Mouse (Mus musculus) MEL (cell line): ENCODE data around the gene Matn4. TPM values are rescaled to one million over a fixed set of nuclear protein-coding genes. Genes with fewer than 3 reads are reported as not detected.

Source experiments
- DNase-seq: peaks from one replicate; pipeline ENCODE4 v3.0.0; 2011; ENCODE audit warnings: low read depth, low spot score
- H3K27ac ChIP-seq: 2 replicates; pipeline ENCODE4 v1.5.1; 2012; ENCODE audit warnings: low read depth, mild to moderate bottlenecking, control low read depth, low read length, moderate library complexity; ENCODE audit not compliant: control insufficient read depth
- H3K27me3 ChIP-seq, 2 experiments: fragments of 150-350 bp in 1 of 2; sonication (generic) in 1 of 2; 2 replicates each; pipeline ENCODE4 v1.6.1; 2012; ENCODE audit warnings: low read length in 2 of 2, mild to moderate bottlenecking in 2 of 2, improper control_type of control experiment in 1 of 2, moderate library complexity in 1 of 2; ENCODE audit not compliant: insufficient read depth in 2 of 2, control insufficient read depth in 1 of 2
- H3K36me3 ChIP-seq, 2 experiments: 2 replicates each; pipeline ENCODE4 v1.6.1; 2012 to 2014; ENCODE audit warnings: low read length in 2 of 2, improper control_type of control experiment in 1 of 2, inconsistent platforms in 1 of 2, mild to moderate bottlenecking in 1 of 2; ENCODE audit not compliant: insufficient read depth in 2 of 2, control insufficient read depth in 1 of 2
- H3K4me1 ChIP-seq, 2 experiments: fragments of 150-350 bp in 1 of 2; sonication (generic) in 1 of 2; 2 replicates each; pipeline ENCODE4 v1.6.1; 2012; ENCODE audit warnings: low read length in 2 of 2, improper control_type of control experiment in 1 of 2, mild to moderate bottlenecking in 1 of 2; ENCODE audit not compliant: insufficient read depth in 2 of 2, control insufficient read depth in 1 of 2
- H3K4me3 ChIP-seq, 2 experiments: fragments of 150-350 bp in 1 of 2; sonication (generic) in 1 of 2; 2 replicates each; pipeline ENCODE4 v1.5.1; 2012; ENCODE audit warnings: low read depth in 2 of 2, low read length in 2 of 2, mild to moderate bottlenecking in 2 of 2, moderate library complexity in 2 of 2, control low read depth in 1 of 2, improper control_type of control experiment in 1 of 2; ENCODE audit not compliant: control insufficient read depth in 1 of 2, insufficient read depth in 1 of 2
- H3K79me2 ChIP-seq: 2 replicates; pipeline ENCODE4 v1.6.1; 2012; ENCODE audit warnings: mild to moderate bottlenecking, low read length, moderate library complexity; ENCODE audit not compliant: control insufficient read depth, poor library complexity, insufficient read depth
- H3K9ac ChIP-seq: 2 replicates; pipeline ENCODE4 v1.6.1; 2012; ENCODE audit warnings: low read depth, mild to moderate bottlenecking, control low read depth, low read length, moderate library complexity; ENCODE audit not compliant: control insufficient read depth, poor library complexity, severe bottlenecking
- H3K9me3 ChIP-seq: fragments of 150-350 bp; sonication (generic); replicated peaks from 2 replicates; pipeline ENCODE4 v1.6.1; 2012; ENCODE audit warnings: mild to moderate bottlenecking, low read length, improper control_type of control experiment, moderate library complexity; ENCODE audit not compliant: insufficient read depth
- BHLHE40 ChIP-seq: IDR thresholded peaks from 2 replicates; pipeline ENCODE4 v1.6.1; 2012; ENCODE audit warnings: low read depth, mild to moderate bottlenecking, inconsistent platforms, low read length, improper control_type of control experiment, borderline replicate concordance
- CHD1 ChIP-seq: IDR thresholded peaks from 2 replicates; pipeline ENCODE4 v1.6.1; 2012; ENCODE audit warnings: low read depth, mild to moderate bottlenecking, inconsistent platforms, low read length, improper control_type of control experiment
- CHD2 ChIP-seq: IDR thresholded peaks from 2 replicates; pipeline ENCODE4 v1.6.1; 2011; ENCODE audit warnings: low read length, improper control_type of control experiment
- E2F4 ChIP-seq: IDR thresholded peaks from 2 replicates; pipeline ENCODE4 v1.6.1; 2011; ENCODE audit warnings: low read depth, low read length, improper control_type of control experiment, borderline replicate concordance
- ETS1 ChIP-seq: IDR thresholded peaks from 2 replicates; pipeline ENCODE4 v1.6.1; 2012; ENCODE audit warnings: low read depth, mild to moderate bottlenecking, inconsistent platforms, low read length, improper control_type of control experiment, moderate library complexity
- GABPA ChIP-seq: IDR thresholded peaks from 2 replicates; pipeline ENCODE4 v1.6.1; 2012; ENCODE audit warnings: low read depth, mild to moderate bottlenecking, inconsistent platforms, low read length, improper control_type of control experiment, moderate library complexity
- GATA1 ChIP-seq: IDR thresholded peaks from 2 replicates; pipeline ENCODE4 v1.6.1; 2011; ENCODE audit warnings: low read depth, low read length, improper control_type of control experiment
- HCFC1 ChIP-seq: IDR thresholded peaks from 2 replicates; pipeline ENCODE4 v1.6.1; 2012; ENCODE audit warnings: low read depth, mild to moderate bottlenecking, inconsistent platforms, low read length, improper control_type of control experiment, moderate library complexity
- JUND ChIP-seq: IDR thresholded peaks from 2 replicates; pipeline ENCODE4 v1.6.1; 2011; ENCODE audit warnings: low read depth, mild to moderate bottlenecking, improper control_type of control experiment, low read length
- KAT2A ChIP-seq: conservative IDR thresholded peaks from 2 replicates; pipeline ENCODE4 v1.6.1; 2012; ENCODE audit warnings: low read depth, low read length, improper control_type of control experiment, inconsistent platforms
- MAX ChIP-seq: IDR thresholded peaks from 2 replicates; pipeline ENCODE4 v1.6.1; 2011; ENCODE audit warnings: low read length, improper control_type of control experiment
- MEF2A ChIP-seq: IDR thresholded peaks from 2 replicates; pipeline ENCODE4 v1.6.1; 2014; ENCODE audit warnings: low read depth, mild to moderate bottlenecking, inconsistent platforms, low read length, improper control_type of control experiment; ENCODE audit not compliant: poor library complexity, insufficient replicate concordance, severe bottlenecking; ENCODE audit errors: extremely low read depth
- MYB ChIP-seq: IDR thresholded peaks from 2 replicates; pipeline ENCODE4 v1.6.1; 2011; ENCODE audit warnings: mild to moderate bottlenecking, low read depth, low read length, improper control_type of control experiment
- NELFE ChIP-seq: IDR thresholded peaks from 2 replicates; pipeline ENCODE4 v1.6.1; 2011; ENCODE audit warnings: low read depth, low read length, improper control_type of control experiment
- NRF1 ChIP-seq: IDR thresholded peaks from 2 replicates; pipeline ENCODE4 v1.6.1; 2014; ENCODE audit warnings: low read depth, mild to moderate bottlenecking, inconsistent platforms, low read length, improper control_type of control experiment, moderate library complexity; ENCODE audit not compliant: poor library complexity, insufficient read depth, severe bottlenecking
- RAD21 ChIP-seq: IDR thresholded peaks from 2 replicates; pipeline ENCODE4 v1.6.1; 2011; ENCODE audit warnings: mild to moderate bottlenecking, low read depth, low read length, improper control_type of control experiment
- RCOR1 ChIP-seq: IDR thresholded peaks from 2 replicates; pipeline ENCODE4 v1.6.1; 2012; ENCODE audit warnings: low read depth, mild to moderate bottlenecking, inconsistent platforms, low read length, improper control_type of control experiment
- SIN3A ChIP-seq: IDR thresholded peaks from 2 replicates; pipeline ENCODE4 v1.6.1; 2012; ENCODE audit warnings: low read length, improper control_type of control experiment, inconsistent platforms
- SMC3 ChIP-seq: IDR thresholded peaks from 2 replicates; pipeline ENCODE4 v1.6.1; 2011; ENCODE audit warnings: low read depth, low read length, improper control_type of control experiment
- TAL1 ChIP-seq: IDR thresholded peaks from 2 replicates; pipeline ENCODE4 v1.6.1; 2012; ENCODE audit warnings: mild to moderate bottlenecking, inconsistent platforms, low read length, moderate library complexity, mixed read lengths
- TBP ChIP-seq: IDR thresholded peaks from 2 replicates; pipeline ENCODE4 v1.8.0; 2011; ENCODE audit warnings: low read depth, low read length, improper control_type of control experiment
- TCF12 ChIP-seq: IDR thresholded peaks from 2 replicates; pipeline ENCODE4 v1.6.1; 2014; ENCODE audit warnings: low read depth, mild to moderate bottlenecking, inconsistent platforms, low read length, improper control_type of control experiment, moderate library complexity
- UBTF ChIP-seq: IDR thresholded peaks from 2 replicates; pipeline ENCODE4 v1.6.1; 2012; ENCODE audit warnings: low read depth, mild to moderate bottlenecking, inconsistent platforms, low read length, improper control_type of control experiment, moderate library complexity, borderline replicate concordance; ENCODE audit not compliant: insufficient read depth
- USF1 ChIP-seq: IDR thresholded peaks from 2 replicates; pipeline ENCODE4 v1.6.1; 2014; ENCODE audit warnings: low read depth, mild to moderate bottlenecking, inconsistent platforms, low read length, improper control_type of control experiment, moderate library complexity
- ZC3H11A ChIP-seq: IDR thresholded peaks from 2 replicates; pipeline ENCODE4 v1.6.1; 2012; ENCODE audit warnings: low read depth, mild to moderate bottlenecking, inconsistent platforms, low read length, improper control_type of control experiment
- ZKSCAN1 ChIP-seq: IDR thresholded peaks from 2 replicates; pipeline ENCODE4 v1.6.1; 2012; ENCODE audit warnings: low read depth, mild to moderate bottlenecking, inconsistent platforms, low read length, improper control_type of control experiment, moderate library complexity
- ZMIZ1 ChIP-seq: IDR thresholded peaks from 2 replicates; pipeline ENCODE4 v1.6.1; 2012; ENCODE audit warnings: low read depth, mild to moderate bottlenecking, inconsistent platforms, low read length, improper control_type of control experiment, moderate library complexity
- ZNF384 ChIP-seq: IDR thresholded peaks from 2 replicates; pipeline ENCODE4 v1.6.1; 2012; ENCODE audit warnings: low read depth, mild to moderate bottlenecking, inconsistent platforms, low read length, improper control_type of control experiment
- polyA plus RNA-seq, 2 experiments: library from polyadenylated mRNA; stranded (reverse) in 1 of 2; unstranded in 1 of 2; fragments of >175 nt in 1 of 2; fragments of >200 nt in 1 of 2; gene quantifications; 2 replicates each; pipeline versions ENCODE4 v1.2.1 to v1.2.4; 2012; ENCODE audit warnings: low replicate concordance in 2 of 2, low read depth in 1 of 2; ENCODE audit not compliant: insufficient read length in 2 of 2, insufficient read depth in 1 of 2, missing spikeins in 1 of 2
- total RNA-seq: library from RNA; depleted of rRNA; stranded (reverse); fragments of 300-350 nt; gene quantifications from 2 replicates; pipeline ENCODE4 v1.2.3, GENCODE M21; 2012

The Matn4 gene
- total and polyA plus RNA-seq, 3 experiments: not detected

GRCm38 (mm10) chr2:164385927-164386763 lies 18.8 kb downstream of the Matn4 start:
- no peaks in the 10 kb centered on the region for H3K36me3 ChIP-seq
- no peak for DNase-seq
- H3K79me2 ChIP-seq: no peaks in the 10 kb centered on the region
- H3K27ac ChIP-seq: no peak overlapping the region
- H3K9ac ChIP-seq: no peak overlapping the region
- no peak for TF ChIP-seq CHD2
- no peak for TF ChIP-seq ZC3H11A
- TF ChIP-seq UBTF: no peak
- TF ChIP-seq E2F4: no peak
- TF ChIP-seq RCOR1: no peak
- no peak for TF ChIP-seq ZNF384
- TF ChIP-seq RAD21: no peak
- TF ChIP-seq TCF12: no peak
- TF ChIP-seq NRF1: no peak
- TF ChIP-seq MYB: no peak
- TF ChIP-seq KAT2A: no peak
- no peak for TF ChIP-seq SIN3A
- no peak for TF ChIP-seq CHD1
- TF ChIP-seq TAL1: no peak
- no peak for TF ChIP-seq ZMIZ1
- no peak for TF ChIP-seq HCFC1
- no peak for TF ChIP-seq TBP
- no peak for TF ChIP-seq GATA1
- H3K27me3 ChIP-seq: peaks cover 0 to 5% of the 10 kb centered on the region in 2 experiments; a peak in 2 of 4 replicates
- no peaks in the 10 kb centered on the region for H3K9me3 ChIP-seq
- no peak overlapping the region for H3K4me3 ChIP-seq
- H3K4me1 ChIP-seq: no peaks in the 10 kb centered on the region

- H3K9ac ChIP-seq: no peak overlapping the region
- no peaks in the 10 kb centered on the region for H3K36me3 ChIP-seq
- no peak overlapping the region for H3K27ac ChIP-seq
- DNase-seq: no peak
- no peaks in the 10 kb centered on the region for H3K4me1 ChIP-seq
- H3K79me2 ChIP-seq: no peaks in the 10 kb centered on the region
- peaks cover 0 to 5% of the 10 kb centered on the region in 2 experiments; a peak in 3 of 4 replicates for H3K27me3 ChIP-seq
- H3K9me3 ChIP-seq: no peaks in the 10 kb centered on the region
- no peak overlapping the region for H3K4me3 ChIP-seq
- TF ChIP-seq MAX: no peak
- no peak for TF ChIP-seq TBP
- no peak for TF ChIP-seq GABPA
- no peak for TF ChIP-seq NELFE
- no peak for TF ChIP-seq SIN3A
- no peak for TF ChIP-seq ZKSCAN1
- TF ChIP-seq KAT2A: no peak
- no peak for TF ChIP-seq ETS1
- TF ChIP-seq MEF2A: no peak
- TF ChIP-seq USF1: no peak
- TF ChIP-seq TCF12: no peak
- no peak for TF ChIP-seq CHD2
- TF ChIP-seq BHLHE40: no peak
- no peak for TF ChIP-seq HCFC1
- TF ChIP-seq SMC3: no peak
- TF ChIP-seq GATA1: no peak
- no peak for TF ChIP-seq NRF1
- no peak for TF ChIP-seq JUND
These were observed 21.1 kb downstream of the Matn4 start for GRCm38 (mm10) chr2:164383656-164384399.
